Mouse (Mus musculus) right cerebral cortex, postnatal 14 days (tissue): ENCODE measurements at regions not wholly inside any gene's neighbourhood (a gene's known extent, or its start where the extent isn't known, plus 50 kb on each side); places are given as distances from the start of the nearest gene placed in this dataset.

Source experiments
- DNase-seq: peaks from one replicate; pipeline ENCODE4 v3.0.0; 2022

GRCm38 (mm10) chr6:66012675-66013074 is 60.3 kb downstream of the 4930544G11Rik start:
- DNase-seq: no peak

- DNase-seq: no peak
These were observed 71.1 kb downstream of the 4930544G11Rik start for GRCm38 (mm10) chr6:66023531-66023930.

GRCm38 (mm10) chr6:66036789-66037188 is 84.4 kb downstream of the 4930544G11Rik start:
- DNase-seq: no peak

- DNase-seq: no peak
These were observed 99.4 kb downstream of the 4930544G11Rik start for GRCm38 (mm10) chr6:66051852-66052251.

- DNase-seq: no peak
These were observed 100.0 kb downstream of the 4930544G11Rik start for GRCm38 (mm10) chr6:66052386-66052785.

- DNase-seq: no peak
These were observed 100.8 kb downstream of the 4930544G11Rik start for GRCm38 (mm10) chr6:66053197-66053596.

- DNase-seq: no peak
These were observed 116.5 kb downstream of the 4930544G11Rik start for GRCm38 (mm10) chr6:66068874-66069273.

- DNase-seq: no peak
These were observed 125.0 kb downstream of the 4930544G11Rik start for GRCm38 (mm10) chr6:66077445-66077844.

GRCm38 (mm10) chr6:66078769-66079168 is 126.4 kb downstream of the 4930544G11Rik start:
- DNase-seq: no peak

- no peak for DNase-seq
These were observed 149.2 kb downstream of the 4930544G11Rik start for GRCm38 (mm10) chr6:66101555-66102071.

GRCm38 (mm10) chr6:66114366-66114765 is 162.0 kb downstream of the 4930544G11Rik start:
- no peak for DNase-seq

- DNase-seq: no peak
These were observed 169.2 kb downstream of the 4930544G11Rik start for GRCm38 (mm10) chr6:66121479-66122183.

- no peak for DNase-seq
These were observed 171.9 kb downstream of the 4930544G11Rik start for GRCm38 (mm10) chr6:66124292-66124691.

GRCm38 (mm10) chr6:66151786-66152185 is 199.4 kb downstream of the 4930544G11Rik start:
- DNase-seq: no peak

GRCm38 (mm10) chr6:66154831-66155230 is 202.4 kb downstream of the 4930544G11Rik start:
- DNase-seq: no peak

GRCm38 (mm10) chr6:66160805-66161204 is 208.4 kb downstream of the 4930544G11Rik start:
- no peak for DNase-seq

GRCm38 (mm10) chr6:66168913-66169312 is 216.5 kb downstream of the 4930544G11Rik start:
- DNase-seq: no peak

- DNase-seq: no peak
These were observed 245.6 kb downstream of the 4930544G11Rik start for GRCm38 (mm10) chr6:66197990-66198389.

- DNase-seq: no peak
These were observed 247.9 kb downstream of the 4930544G11Rik start for GRCm38 (mm10) chr6:66200136-66200790.

- no peak for DNase-seq
These were observed 254.0 kb downstream of the 4930544G11Rik start for GRCm38 (mm10) chr6:66206197-66206925.

- no peak for DNase-seq
These were observed 265.1 kb downstream of the 4930544G11Rik start for GRCm38 (mm10) chr6:66217543-66217942.

- no peak for DNase-seq
These were observed 271.9 kb downstream of the 4930544G11Rik start for GRCm38 (mm10) chr6:66224164-66224903.

- no peak for DNase-seq
These were observed 284.0 kb downstream of the 4930544G11Rik start for GRCm38 (mm10) chr6:66236368-66236767.
